Mouse (Mus musculus): Measurements from ENCODE around the gene Pdk1. TPM values are rescaled to one million over a fixed set of nuclear protein-coding genes. Genes with fewer than 3 reads are reported as not detected.

Pdk1 gene
- polyA plus RNA-seq (2014; fragmentation: Nextera tagmentation; extraction: Ambion mirVana), result 22.9 and 25.3 TPM in 2 replicates

- Histone ChIP-seq H3K27me3 (ENCODE audit: control insufficient read depth, insufficient read depth, low read length) (0 out of 2 replicates have a peak, but pooled peaks cover 7% of the 10 kb centered on the region), H3K27ac (peak within 1 kb of the TSS; percentile 83), H3K36me3 (replicated peaks; ENCODE audit: control insufficient read depth, insufficient read depth) (no peaks in the 10 kb centered on the region), H3K4me2 (replicated peaks) (peak within 1 kb of the TSS; percentile 74), H3K4me3 (replicated peaks; ENCODE audit: low read length) (peak within 1 kb of the TSS; percentile 73), H3K9me3 (ENCODE audit: control insufficient read depth, low read length) (no peaks in the 10 kb centered on the region), H3K9ac (peak within 1 kb of the TSS; percentile 78), H3K4me1 (replicated peaks; ENCODE audit: control insufficient read depth, insufficient read depth, low read length) (peaks cover 7% of the 10 kb centered on the region; the same call in 1 of the 2 replicates)
- ATAC-seq (ENCODE audit: low FRiP score) (peak; percentile 99), DNase-seq (ENCODE audit: low spot score) (peak; percentile 97)
- under 1% methylated on average over 55 of the region's 55 CpGs for WGBS
Observed at GRCm38 (mm10) chr2:71872801-71873443, at the start of gene Pdk1. TSS of gene Pdk1 (plus strand) at chr2:71873224.

DNA sequence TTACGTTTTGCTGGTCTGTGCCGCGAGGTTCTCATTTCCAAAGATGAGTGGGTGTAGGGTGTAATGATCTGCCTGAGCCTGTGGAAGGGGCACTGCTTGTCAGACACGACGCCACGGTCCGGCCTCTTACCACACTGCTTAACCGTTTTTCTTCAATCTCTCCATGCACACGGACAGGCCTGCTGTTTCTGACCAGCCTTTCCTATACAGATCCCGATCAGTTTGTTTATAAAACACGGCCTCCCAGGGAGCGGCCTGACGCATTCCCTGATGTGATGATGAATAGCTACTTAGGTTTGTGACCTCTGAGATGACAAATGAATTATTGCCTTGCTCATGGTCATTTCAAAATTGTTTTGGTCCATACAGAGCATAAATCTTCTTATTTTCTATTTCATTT lies 48.9 kb upstream of the Pdk1 start:
- Histone ChIP-seq H3K9me3 (ENCODE audit: control insufficient read depth, low read length) (no peaks in the 10 kb centered on the region), H3K4me1 (replicated peaks; ENCODE audit: control insufficient read depth, insufficient read depth, low read length) (no peaks in the 10 kb centered on the region), H3K27ac (no peak overlapping the region), H3K4me3 (replicated peaks; ENCODE audit: low read length) (no peak overlapping the region), H3K4me2 (replicated peaks) (no peak overlapping the region), H3K36me3 (replicated peaks; ENCODE audit: control insufficient read depth, insufficient read depth) (no peaks in the 10 kb centered on the region), H3K9ac (no peak overlapping the region), H3K27me3 (ENCODE audit: control insufficient read depth, insufficient read depth, low read length) (no peaks in the 10 kb centered on the region)
- 53% methylated on average over 13 of the region's 13 CpGs for WGBS
- no peak for DNase-seq (ENCODE audit: low spot score)
- ATAC-seq (ENCODE audit: low FRiP score), result no peak

GRCm38 (mm10) chr2:71827711-71828110 lies 45.3 kb upstream of the Pdk1 start:
- H3K4me2 ChIP-seq (replicated peaks), result no peak overlapping the region
- H3K9me3 ChIP-seq (ENCODE audit: control insufficient read depth, low read length), result no peaks in the 10 kb centered on the region
- no peaks in the 10 kb centered on the region for H3K4me1 ChIP-seq (replicated peaks; ENCODE audit: control insufficient read depth, insufficient read depth, low read length)
- no peak overlapping the region for H3K9ac ChIP-seq
- no peak overlapping the region for H3K4me3 ChIP-seq (replicated peaks; ENCODE audit: low read length)
- H3K36me3 ChIP-seq (replicated peaks; ENCODE audit: control insufficient read depth, insufficient read depth), result no peaks in the 10 kb centered on the region
- WGBS, result 85% methylated on average over 13 of the region's 13 CpGs
- H3K27me3 ChIP-seq (ENCODE audit: control insufficient read depth, insufficient read depth, low read length), result no peaks in the 10 kb centered on the region
- DNase-seq (ENCODE audit: low spot score), result no peak
- no peak for ATAC-seq (ENCODE audit: low FRiP score)
- H3K27ac ChIP-seq, result no peak overlapping the region

DNA sequence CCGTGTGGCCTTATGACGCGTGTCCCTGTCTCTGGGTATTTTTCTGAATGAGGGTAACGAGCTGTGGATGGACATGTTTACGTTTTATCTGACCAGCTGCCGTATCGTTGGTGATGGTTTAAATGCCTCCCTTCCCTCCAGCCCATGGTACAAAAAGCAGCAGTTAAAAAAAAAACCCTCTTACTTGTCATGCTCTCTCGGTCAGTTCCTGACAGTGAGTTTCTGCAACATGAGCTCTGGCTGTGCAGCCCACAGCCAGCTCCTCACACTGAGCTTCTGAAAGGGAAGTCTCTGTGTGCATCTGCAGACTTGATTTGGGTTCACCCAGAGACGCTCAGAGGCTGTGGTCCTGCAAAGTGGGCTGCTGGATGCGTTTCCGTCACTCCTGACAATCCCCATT lies 44.1 kb upstream of the Pdk1 start:
- H3K4me1 ChIP-seq (replicated peaks; ENCODE audit: control insufficient read depth, insufficient read depth, low read length), result no peaks in the 10 kb centered on the region
- no peak overlapping the region for H3K4me3 ChIP-seq (replicated peaks; ENCODE audit: low read length)
- DNase-seq (ENCODE audit: low spot score) (no peak), ATAC-seq (ENCODE audit: low FRiP score) (no peak)
- no peak overlapping the region for H3K27ac ChIP-seq
- H3K4me2 ChIP-seq (replicated peaks), result no peak overlapping the region
- no peaks in the 10 kb centered on the region for H3K36me3 ChIP-seq (replicated peaks; ENCODE audit: control insufficient read depth, insufficient read depth)
- no peaks in the 10 kb centered on the region for H3K9me3 ChIP-seq (ENCODE audit: control insufficient read depth, low read length)
- no peaks in the 10 kb centered on the region for H3K27me3 ChIP-seq (ENCODE audit: control insufficient read depth, insufficient read depth, low read length)
- no peak overlapping the region for H3K9ac ChIP-seq
- 63% methylated on average over 11 of the region's 11 CpGs for WGBS

- H3K9me3 ChIP-seq (ENCODE audit: control insufficient read depth, low read length), result no peaks in the 10 kb centered on the region
- H3K4me2 ChIP-seq (replicated peaks), result no peak overlapping the region
- no peak overlapping the region for H3K27ac ChIP-seq
- H3K27me3 ChIP-seq (ENCODE audit: control insufficient read depth, insufficient read depth, low read length), result no peaks in the 10 kb centered on the region
- DNase-seq (ENCODE audit: low spot score) (no peak), ATAC-seq (ENCODE audit: low FRiP score) (no peak)
- no peaks in the 10 kb centered on the region for H3K4me1 ChIP-seq (replicated peaks; ENCODE audit: control insufficient read depth, insufficient read depth, low read length)
- no peak overlapping the region for H3K4me3 ChIP-seq (replicated peaks; ENCODE audit: low read length)
- H3K9ac ChIP-seq, result no peak overlapping the region
- WGBS, result 89% methylated on average over 6 of the region's 6 CpGs
- no peaks in the 10 kb centered on the region for H3K36me3 ChIP-seq (replicated peaks; ENCODE audit: control insufficient read depth, insufficient read depth)
Observed at GRCm38 (mm10) chr2:71833626-71834025, 39.4 kb upstream of the Pdk1 start.

DNA sequence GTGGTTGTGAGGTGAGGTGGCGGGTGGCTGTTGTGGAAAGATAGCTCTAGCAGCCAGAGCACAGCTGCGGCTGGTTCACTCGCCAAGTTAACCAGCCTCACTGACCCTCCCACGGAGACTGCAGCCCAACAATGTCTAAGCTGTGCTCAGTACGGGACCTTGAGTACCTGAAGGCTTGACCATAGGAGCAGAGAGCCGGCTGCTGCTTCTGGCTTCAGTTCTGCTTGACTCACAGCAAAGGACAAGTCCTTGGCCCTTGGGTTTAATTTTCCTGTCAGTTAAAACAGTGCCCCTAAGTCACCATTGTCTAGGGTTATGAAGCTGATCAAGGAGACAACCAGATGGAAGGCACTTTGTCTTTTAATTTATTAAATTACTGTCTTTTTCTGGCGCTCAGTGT lies 38.7 kb upstream of the Pdk1 start:
- 82% methylated on average over 7 of the region's 7 CpGs for WGBS
- no peak for DNase-seq (ENCODE audit: low spot score)
- no peak for ATAC-seq (ENCODE audit: low FRiP score)
- Histone ChIP-seq H3K9me3 (ENCODE audit: control insufficient read depth, low read length) (no peaks in the 10 kb centered on the region), H3K27ac (no peak overlapping the region), H3K9ac (no peak overlapping the region), H3K4me1 (replicated peaks; ENCODE audit: control insufficient read depth, insufficient read depth, low read length) (no peaks in the 10 kb centered on the region), H3K27me3 (ENCODE audit: control insufficient read depth, insufficient read depth, low read length) (no peaks in the 10 kb centered on the region), H3K36me3 (replicated peaks; ENCODE audit: control insufficient read depth, insufficient read depth) (no peaks in the 10 kb centered on the region), H3K4me3 (replicated peaks; ENCODE audit: low read length) (no peak overlapping the region), H3K4me2 (replicated peaks) (no peak overlapping the region)

GRCm38 (mm10) chr2:71835556-71835955 lies 37.5 kb upstream of the Pdk1 start:
- H3K4me1 ChIP-seq (replicated peaks; ENCODE audit: control insufficient read depth, insufficient read depth, low read length), result no peaks in the 10 kb centered on the region
- 93% methylated on average over 8 of the region's 8 CpGs for WGBS
- H3K4me3 ChIP-seq (replicated peaks; ENCODE audit: low read length), result no peak overlapping the region
- no peaks in the 10 kb centered on the region; the same call in 1 of the 2 replicates for H3K36me3 ChIP-seq (replicated peaks; ENCODE audit: control insufficient read depth, insufficient read depth)
- H3K27me3 ChIP-seq (ENCODE audit: control insufficient read depth, insufficient read depth, low read length), result no peaks in the 10 kb centered on the region
- ATAC-seq (ENCODE audit: low FRiP score) (no peak), DNase-seq (ENCODE audit: low spot score) (no peak)
- H3K4me2 ChIP-seq (replicated peaks), result no peak overlapping the region
- no peak overlapping the region for H3K9ac ChIP-seq
- H3K9me3 ChIP-seq (ENCODE audit: control insufficient read depth, low read length), result no peaks in the 10 kb centered on the region
- no peak overlapping the region for H3K27ac ChIP-seq

DNA sequence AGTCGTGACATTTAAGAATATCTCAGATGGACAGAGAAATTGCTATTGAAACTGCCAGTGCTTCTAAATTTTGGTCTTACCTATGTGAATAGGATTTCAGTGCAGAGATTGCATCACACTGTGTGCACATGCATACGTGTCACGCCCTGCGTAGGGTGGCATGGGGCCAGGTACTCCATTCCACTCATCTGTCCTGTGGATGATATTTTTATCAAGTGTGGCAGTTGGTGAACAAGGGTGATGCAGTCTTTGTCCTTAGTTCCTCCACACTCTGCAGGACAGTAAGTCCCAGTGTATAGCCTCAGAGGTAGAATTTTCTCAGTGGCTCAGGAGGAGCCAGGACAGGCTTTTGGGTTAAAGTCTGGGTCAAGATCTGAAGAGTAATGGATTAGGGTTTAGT lies 36.8 kb upstream of the Pdk1 start:
- H3K4me3 ChIP-seq (replicated peaks; ENCODE audit: low read length), result no peak overlapping the region
- no peak for ATAC-seq (ENCODE audit: low FRiP score)
- no peak for DNase-seq (ENCODE audit: low spot score)
- no peak overlapping the region for H3K9ac ChIP-seq
- H3K4me1 ChIP-seq (replicated peaks; ENCODE audit: control insufficient read depth, insufficient read depth, low read length), result no peaks in the 10 kb centered on the region
- H3K36me3 ChIP-seq (replicated peaks; ENCODE audit: control insufficient read depth, insufficient read depth), result peaks cover 6% of the 10 kb centered on the region
- WGBS, result 95% methylated on average over 4 of the region's 4 CpGs
- H3K27ac ChIP-seq, result no peak overlapping the region
- no peaks in the 10 kb centered on the region for H3K9me3 ChIP-seq (ENCODE audit: control insufficient read depth, low read length)
- H3K27me3 ChIP-seq (ENCODE audit: control insufficient read depth, insufficient read depth, low read length), result no peaks in the 10 kb centered on the region
- H3K4me2 ChIP-seq (replicated peaks), result no peak overlapping the region

GRCm38 (mm10) chr2:71837261-71837660 lies 35.8 kb upstream of the Pdk1 start:
- no peaks in the 10 kb centered on the region for H3K4me1 ChIP-seq (replicated peaks; ENCODE audit: control insufficient read depth, insufficient read depth, low read length)
- no peak for DNase-seq (ENCODE audit: low spot score)
- ATAC-seq (ENCODE audit: low FRiP score), result no peak
- no peak overlapping the region for H3K9ac ChIP-seq
- H3K4me2 ChIP-seq (replicated peaks), result no peak overlapping the region
- peaks cover 6% of the 10 kb centered on the region for H3K36me3 ChIP-seq (replicated peaks; ENCODE audit: control insufficient read depth, insufficient read depth)
- no peak overlapping the region for H3K27ac ChIP-seq
- WGBS, result 71% methylated on average over 4 of the region's 4 CpGs
- no peaks in the 10 kb centered on the region for H3K27me3 ChIP-seq (ENCODE audit: control insufficient read depth, insufficient read depth, low read length)
- no peaks in the 10 kb centered on the region for H3K9me3 ChIP-seq (ENCODE audit: control insufficient read depth, low read length)
- no peak overlapping the region for H3K4me3 ChIP-seq (replicated peaks; ENCODE audit: low read length)

- no peak overlapping the region for H3K9ac ChIP-seq
Observed at GRCm38 (mm10) chr2:71837791-71838190, 35.2 kb upstream of the Pdk1 start.

More at GRCm38 (mm10) chr2:71837791-71838190, 35.2 kb upstream of the Pdk1 start:
- Histone ChIP-seq H3K9me3 (ENCODE audit: control insufficient read depth, low read length) (no peaks in the 10 kb centered on the region), H3K36me3 (replicated peaks; ENCODE audit: control insufficient read depth, insufficient read depth) (peaks cover 6% of the 10 kb centered on the region), H3K4me2 (replicated peaks) (no peak overlapping the region), H3K27ac (no peak overlapping the region), H3K27me3 (ENCODE audit: control insufficient read depth, insufficient read depth, low read length) (no peaks in the 10 kb centered on the region), H3K4me3 (replicated peaks; ENCODE audit: low read length) (no peak overlapping the region), H3K4me1 (replicated peaks; ENCODE audit: control insufficient read depth, insufficient read depth, low read length) (no peaks in the 10 kb centered on the region)
- ATAC-seq (ENCODE audit: low FRiP score) (no peak), DNase-seq (ENCODE audit: low spot score) (peak; percentile 83)
- 47% methylated on average over 6 of the region's 6 CpGs for WGBS
